Mouse (Mus musculus) forebrain, embryonic 13.5 days (tissue): ENCODE data around the gene Sema7a. TPM values are rescaled to one million over a fixed set of nuclear protein-coding genes. Genes with fewer than 3 reads are reported as not detected.

ENCODE experiments used
- ATAC-seq: fragments of 200-750 bp; cut with Nextera tagmentation; 2 replicates; pipeline ENCODE4 v1.8.0; 2017
- H3K27ac ChIP-seq: fragments of 300-500 bp; sonication (generic); 2 replicates; pipeline ENCODE4 v1.5.1; 2015; ENCODE audit warnings: inconsistent platforms, mild to moderate bottlenecking, moderate library complexity
- H3K27me3 ChIP-seq: fragments of 300-500 bp; sonication (generic); 2 replicates; pipeline ENCODE4 v1.6.1; 2015; ENCODE audit warnings: mild to moderate bottlenecking, inconsistent platforms
- H3K36me3 ChIP-seq: fragments of 300-500 bp; sonication (generic); 2 replicates; pipeline ENCODE4 v1.6.1; 2015; ENCODE audit warnings: mild to moderate bottlenecking, inconsistent platforms; ENCODE audit not compliant: poor library complexity, severe bottlenecking
- H3K4me1 ChIP-seq: fragments of 300-500 bp; sonication (generic); 2 replicates; pipeline ENCODE4 v1.6.1; 2015; ENCODE audit warnings: inconsistent platforms
- H3K4me2 ChIP-seq: fragments of 300-500 bp; sonication (generic); 2 replicates; pipeline ENCODE4 v1.6.1; 2015; ENCODE audit warnings: inconsistent platforms, mild to moderate bottlenecking, moderate library complexity
- H3K4me3 ChIP-seq: fragments of 300-500 bp; sonication (generic); 2 replicates; pipeline ENCODE4 v1.5.1; 2015; ENCODE audit warnings: mild to moderate bottlenecking, inconsistent platforms
- H3K9ac ChIP-seq: fragments of 300-500 bp; sonication (generic); 2 replicates; pipeline ENCODE4 v1.6.1; 2015; ENCODE audit warnings: mild to moderate bottlenecking, inconsistent platforms
- H3K9me3 ChIP-seq: fragments of 300-500 bp; sonication (generic); replicated peaks from 2 replicates; pipeline ENCODE4 v1.6.1; 2016; ENCODE audit warnings: inconsistent platforms
- WGBS: fragments of 180-500 bp; shearing (Covaris S2); methylation state at CpG from one replicate; pipeline ENCODE4 v1.1.7; 2015; 5-methylcytosine and 5-hydroxymethylcytosine counted together
- polyA plus RNA-seq: library from polyadenylated mRNA; unstranded; fragments of >200 nt; fragmentation: Nextera tagmentation; extraction: Ambion mirVana; gene quantifications from 2 replicates; pipeline ENCODE4 v1.2.1, GENCODE M21; 2015

Sema7a gene
- polyA plus RNA-seq, 1 experiment from 2014 or later, result 2.2 TPM

- 76% methylated on average over 5 of the region's 5 CpGs for WGBS
- no peak for ATAC-seq
- H3K27ac ChIP-seq, result no peak overlapping the region
- H3K36me3 ChIP-seq, result no peaks in the 10 kb centered on the region
- no peak overlapping the region for H3K4me2 ChIP-seq
- H3K9ac ChIP-seq, result no peak overlapping the region
- no peaks in the 10 kb centered on the region for H3K27me3 ChIP-seq
- no peaks in the 10 kb centered on the region for H3K4me1 ChIP-seq
- no peak overlapping the region for H3K4me3 ChIP-seq
- no peaks in the 10 kb centered on the region for H3K9me3 ChIP-seq
Observed at GRCm38 (mm10) chr9:57974221-57974620, 34.3 kb downstream of the Sema7a start.

- H3K4me1 ChIP-seq, result no peaks in the 10 kb centered on the region
- no peak overlapping the region for H3K4me3 ChIP-seq
- ATAC-seq, result no peak
- H3K27me3 ChIP-seq, result no peaks in the 10 kb centered on the region
- no peak overlapping the region for H3K9ac ChIP-seq
- no peak overlapping the region for H3K4me2 ChIP-seq
- WGBS, result 80% methylated on average over 5 of the region's 5 CpGs
- no peaks in the 10 kb centered on the region for H3K9me3 ChIP-seq
- no peak overlapping the region for H3K27ac ChIP-seq
- H3K36me3 ChIP-seq, result no peaks in the 10 kb centered on the region
Observed at GRCm38 (mm10) chr9:57975200-57975821, 35.4 kb downstream of the Sema7a start.

- no peaks in the 10 kb centered on the region for H3K27me3 ChIP-seq
- ATAC-seq, result no peak
- no peak overlapping the region for H3K9ac ChIP-seq
- H3K4me1 ChIP-seq, result no peaks in the 10 kb centered on the region
- 85% methylated on average over 6 of the region's 6 CpGs for WGBS
- no peak overlapping the region for H3K4me2 ChIP-seq
- H3K9me3 ChIP-seq, result no peaks in the 10 kb centered on the region
- no peaks in the 10 kb centered on the region for H3K36me3 ChIP-seq
- H3K27ac ChIP-seq, result no peak overlapping the region
- no peak overlapping the region for H3K4me3 ChIP-seq
Observed at GRCm38 (mm10) chr9:57978025-57978424, 38.1 kb downstream of the Sema7a start.

- H3K27me3 ChIP-seq, result no peaks in the 10 kb centered on the region
- ATAC-seq, result no peak
- no peaks in the 10 kb centered on the region for H3K9me3 ChIP-seq
- H3K4me2 ChIP-seq, result no peak overlapping the region
- no peak overlapping the region for H3K27ac ChIP-seq
- H3K4me3 ChIP-seq, result no peak overlapping the region
- no peak overlapping the region for H3K9ac ChIP-seq
- no peaks in the 10 kb centered on the region for H3K4me1 ChIP-seq
- 81% methylated on average over 3 of the region's 3 CpGs for WGBS
- H3K36me3 ChIP-seq, result no peaks in the 10 kb centered on the region
Observed at GRCm38 (mm10) chr9:57978858-57979257, 38.9 kb downstream of the Sema7a start.

- WGBS, result 85% methylated on average over 10 of the region's 10 CpGs
- Histone ChIP-seq H3K4me1 (no peaks in the 10 kb centered on the region), H3K27me3 (no peaks in the 10 kb centered on the region), H3K27ac (no peak overlapping the region), H3K36me3 (no peaks in the 10 kb centered on the region), H3K9me3 (no peaks in the 10 kb centered on the region), H3K4me2 (no peak overlapping the region), H3K4me3 (no peak overlapping the region), H3K9ac (no peak overlapping the region)
- no peak for ATAC-seq
Observed at GRCm38 (mm10) chr9:57980570-57980969, 40.7 kb downstream of the Sema7a start.

GRCm38 (mm10) chr9:57985304-57985703 lies 45.4 kb downstream of the Sema7a start:
- H3K9me3 ChIP-seq, result no peaks in the 10 kb centered on the region
- no peak overlapping the region for H3K4me2 ChIP-seq
- no peak for ATAC-seq
- peaks cover 7% of the 10 kb centered on the region; the same call in 1 of the 2 replicates for H3K4me1 ChIP-seq
- no peak overlapping the region for H3K4me3 ChIP-seq
- H3K36me3 ChIP-seq, result no peaks in the 10 kb centered on the region
- H3K27ac ChIP-seq, result no peak overlapping the region
- H3K9ac ChIP-seq, result no peak overlapping the region
- 93% methylated on average over 8 of the region's 8 CpGs for WGBS
- H3K27me3 ChIP-seq, result peaks cover 4% of the 10 kb centered on the region; the same call in 1 of the 2 replicates

GRCm38 (mm10) chr9:57986293-57986692 lies 46.4 kb downstream of the Sema7a start:
- H3K4me1 ChIP-seq, result peaks cover 7% of the 10 kb centered on the region; the same call in 1 of the 2 replicates
- no peaks in the 10 kb centered on the region for H3K9me3 ChIP-seq
- no peak overlapping the region for H3K27ac ChIP-seq
- H3K4me2 ChIP-seq, result no peak overlapping the region
- H3K4me3 ChIP-seq, result no peak overlapping the region
- no peak for ATAC-seq
- H3K36me3 ChIP-seq, result no peaks in the 10 kb centered on the region
- peaks cover 4% of the 10 kb centered on the region; the same call in 1 of the 2 replicates for H3K27me3 ChIP-seq
- H3K9ac ChIP-seq, result no peak overlapping the region
- WGBS, result 89% methylated on average over 7 of the region's 7 CpGs

GRCm38 (mm10) chr9:57988098-57988497 lies 48.2 kb downstream of the Sema7a start:
- ATAC-seq, result no peak
- no peak overlapping the region for H3K4me3 ChIP-seq
- no peaks in the 10 kb centered on the region for H3K9me3 ChIP-seq
- no peak overlapping the region for H3K9ac ChIP-seq
- H3K4me2 ChIP-seq, result no peak overlapping the region
- no peak overlapping the region for H3K27ac ChIP-seq
- WGBS, result 80% methylated on average over 2 of the region's 2 CpGs
- no peaks in the 10 kb centered on the region for H3K36me3 ChIP-seq
- H3K27me3 ChIP-seq, result peaks cover 4% of the 10 kb centered on the region; the same call in 1 of the 2 replicates
- H3K4me1 ChIP-seq, result peaks cover 11% of the 10 kb centered on the region

GRCm38 (mm10) chr9:57989309-57989708 lies 49.4 kb downstream of the Sema7a start:
- H3K4me2 ChIP-seq, result no peak overlapping the region
- H3K4me1 ChIP-seq, result peaks cover 18% of the 10 kb centered on the region
- 88% methylated on average over 6 of the region's 6 CpGs for WGBS
- H3K27me3 ChIP-seq, result peaks cover 4% of the 10 kb centered on the region; the same call in 1 of the 2 replicates
- H3K4me3 ChIP-seq, result no peak overlapping the region
- H3K36me3 ChIP-seq, result no peaks in the 10 kb centered on the region
- no peak for ATAC-seq
- H3K27ac ChIP-seq, result no peak overlapping the region
- no peak overlapping the region for H3K9ac ChIP-seq
- H3K9me3 ChIP-seq, result no peaks in the 10 kb centered on the region

- peaks cover 4% of the 10 kb centered on the region for H3K27me3 ChIP-seq
- no peak overlapping the region for H3K9ac ChIP-seq
- no peak overlapping the region for H3K4me2 ChIP-seq
- H3K27ac ChIP-seq, result no peak overlapping the region
- no peaks in the 10 kb centered on the region for H3K36me3 ChIP-seq
- 43% methylated on average over 10 of the region's 10 CpGs for WGBS
- no peaks in the 10 kb centered on the region for H3K9me3 ChIP-seq
- no peak for ATAC-seq
- H3K4me3 ChIP-seq, result no peak overlapping the region
- peaks cover 18% of the 10 kb centered on the region for H3K4me1 ChIP-seq
Observed at GRCm38 (mm10) chr9:57990438-57991110, 50.7 kb downstream of the Sema7a start.

GRCm38 (mm10) chr9:57992060-57992459 lies 52.1 kb downstream of the Sema7a start:
- Histone ChIP-seq H3K4me1 (peaks cover 18% of the 10 kb centered on the region), H3K27ac (no peak overlapping the region), H3K27me3 (peaks cover 10% of the 10 kb centered on the region), H3K4me2 (no peak overlapping the region), H3K4me3 (no peak overlapping the region), H3K36me3 (no peaks in the 10 kb centered on the region), H3K9ac (no peak overlapping the region), H3K9me3 (no peaks in the 10 kb centered on the region)
- no peak for ATAC-seq
- WGBS, result 85% methylated on average over 3 of the region's 3 CpGs

GRCm38 (mm10) chr9:57992781-57993591 lies 53.1 kb downstream of the Sema7a start:
- Histone ChIP-seq H3K27me3 (peaks cover 13% of the 10 kb centered on the region), H3K36me3 (no peaks in the 10 kb centered on the region), H3K9ac (no peak overlapping the region), H3K4me3 (no peak overlapping the region), H3K4me1 (peaks cover 23% of the 10 kb centered on the region), H3K27ac (no peak overlapping the region), H3K4me2 (no peak overlapping the region), H3K9me3 (no peaks in the 10 kb centered on the region)
- 0 out of 2 replicates have a peak, but pooled peaks have one; percentile 38 for ATAC-seq
- WGBS, result 42% methylated on average over 8 of the region's 8 CpGs
